Mouse (Mus musculus) lung, embryonic 14.5 days (tissue): ENCODE results near the gene Rabepk. TPM values are rescaled to one million over a fixed set of nuclear protein-coding genes. Genes with fewer than 3 reads are reported as not detected.

Experiments
- ATAC-seq: fragments of 200-750 bp; cut with Nextera tagmentation; 2 replicates; pipeline ENCODE4 v1.8.0; 2017; ENCODE audit warnings: mild to moderate bottlenecking, moderate TSS enrichment, moderate library complexity; ENCODE audit not compliant: insufficient read depth
- DNase-seq: peaks from one replicate; pipeline ENCODE4 v3.0.0-alpha.2; 2015
- H3K27ac ChIP-seq: fragments of 300-500 bp; sonication (generic); 2 replicates; pipeline ENCODE4 v1.5.1; 2014; ENCODE audit warnings: low read depth, mild to moderate bottlenecking, moderate library complexity
- H3K27me3 ChIP-seq: fragments of 300-500 bp; sonication (generic); 2 replicates; pipeline ENCODE4 v1.6.1; 2014; ENCODE audit warnings: low read length, control low read depth; ENCODE audit not compliant: insufficient read depth
- H3K36me3 ChIP-seq: fragments of 300-500 bp; sonication (generic); 2 replicates; pipeline ENCODE4 v1.6.1; 2014; ENCODE audit warnings: control low read depth; ENCODE audit not compliant: insufficient read depth
- H3K4me1 ChIP-seq: fragments of 300-500 bp; sonication (generic); 2 replicates; pipeline ENCODE4 v1.6.1; 2014; ENCODE audit warnings: antibody characterized with exemption, control low read depth; ENCODE audit not compliant: insufficient read depth
- H3K4me2 ChIP-seq: fragments of 300-500 bp; sonication (generic); 2 replicates; pipeline ENCODE4 v1.6.1; 2014; ENCODE audit warnings: mild to moderate bottlenecking
- H3K4me3 ChIP-seq: fragments of 300-500 bp; sonication (generic); 2 replicates; pipeline ENCODE4 v1.5.1; 2014; ENCODE audit warnings: low read depth, low read length
- H3K9ac ChIP-seq: fragments of 300-500 bp; sonication (generic); 2 replicates; pipeline ENCODE4 v1.6.1; 2014
- H3K9me3 ChIP-seq: fragments of 300-500 bp; sonication (generic); 2 replicates; pipeline ENCODE4 v1.6.1; 2016; ENCODE audit warnings: low read depth, low read length, control low read depth
- CTCF ChIP-seq: IDR thresholded peaks from 2 replicates; pipeline ENCODE4 v1.5.1; 2016; ENCODE audit warnings: antibody characterized with exemption, low read depth
- WGBS: fragments of 180-500 bp; shearing (Covaris S2); extraction: QIAGEN DNeasy Blood & Tissue Kit; methylation state at CpG from one replicate; pipeline ENCODE4 v1.1.7; 2014; 5-methylcytosine and 5-hydroxymethylcytosine counted together
- polyA plus RNA-seq: library from polyadenylated mRNA; unstranded; fragments of >200 nt; fragmentation: Nextera tagmentation; extraction: Ambion mirVana; gene quantifications from 2 replicates; pipeline ENCODE4 v1.2.1, GENCODE M21; 2014

Rabepk gene
- polyA plus RNA-seq, 1 experiment from 2014 or later = 45.0 TPM

DNA sequence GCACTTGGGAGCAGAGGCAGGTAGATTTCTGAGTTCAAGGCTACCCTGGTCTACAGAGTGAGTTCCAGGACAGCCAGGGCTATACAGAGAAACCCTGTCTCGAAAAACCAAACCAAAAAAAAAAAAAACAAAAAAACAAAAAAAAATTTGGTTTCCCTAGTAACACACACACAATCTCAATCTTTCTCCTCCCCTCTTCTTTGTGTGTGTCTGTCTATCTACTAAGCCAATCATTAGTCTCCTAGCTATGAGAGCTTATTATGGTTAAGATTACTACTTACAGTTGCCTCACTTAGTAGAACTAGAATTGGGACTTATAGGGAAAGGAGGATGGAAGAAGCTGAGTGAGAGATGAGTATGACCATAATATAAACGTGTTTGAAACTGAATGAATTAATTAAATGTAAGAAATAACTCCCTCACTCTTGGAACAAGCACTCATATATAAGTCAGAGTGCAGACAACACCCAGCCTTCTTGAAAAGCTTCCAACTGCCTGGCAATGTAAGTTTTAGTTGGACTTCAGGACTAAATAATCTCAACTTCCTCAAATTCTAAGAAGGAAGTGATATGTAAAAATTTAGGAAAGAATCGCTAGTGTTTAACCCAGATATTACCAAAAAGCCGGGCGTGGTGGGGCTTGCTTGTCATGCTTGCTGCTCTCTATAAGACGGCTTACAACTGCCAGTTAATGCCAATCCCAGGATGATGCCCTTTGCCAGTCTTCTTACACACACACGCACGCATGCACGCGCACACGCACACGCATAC lies 58.1 kb downstream of the Rabepk start:
- H3K4me2 ChIP-seq = no peak overlapping the region
- no peak for TF ChIP-seq CTCF
- WGBS = 89% methylated on average over 12 of the region's 12 CpGs
- no peaks in the 10 kb centered on the region for H3K9me3 ChIP-seq
- H3K36me3 ChIP-seq = 0 out of 2 replicates have a peak, but pooled peaks cover 11% of the 10 kb centered on the region
- ATAC-seq (no peak), DNase-seq (no peak)
- no peak overlapping the region for H3K9ac ChIP-seq
- H3K27ac ChIP-seq = no peak overlapping the region
- no peaks in the 10 kb centered on the region for H3K27me3 ChIP-seq
- no peaks in the 10 kb centered on the region for H3K4me1 ChIP-seq
- H3K4me3 ChIP-seq = no peak overlapping the region

DNA sequence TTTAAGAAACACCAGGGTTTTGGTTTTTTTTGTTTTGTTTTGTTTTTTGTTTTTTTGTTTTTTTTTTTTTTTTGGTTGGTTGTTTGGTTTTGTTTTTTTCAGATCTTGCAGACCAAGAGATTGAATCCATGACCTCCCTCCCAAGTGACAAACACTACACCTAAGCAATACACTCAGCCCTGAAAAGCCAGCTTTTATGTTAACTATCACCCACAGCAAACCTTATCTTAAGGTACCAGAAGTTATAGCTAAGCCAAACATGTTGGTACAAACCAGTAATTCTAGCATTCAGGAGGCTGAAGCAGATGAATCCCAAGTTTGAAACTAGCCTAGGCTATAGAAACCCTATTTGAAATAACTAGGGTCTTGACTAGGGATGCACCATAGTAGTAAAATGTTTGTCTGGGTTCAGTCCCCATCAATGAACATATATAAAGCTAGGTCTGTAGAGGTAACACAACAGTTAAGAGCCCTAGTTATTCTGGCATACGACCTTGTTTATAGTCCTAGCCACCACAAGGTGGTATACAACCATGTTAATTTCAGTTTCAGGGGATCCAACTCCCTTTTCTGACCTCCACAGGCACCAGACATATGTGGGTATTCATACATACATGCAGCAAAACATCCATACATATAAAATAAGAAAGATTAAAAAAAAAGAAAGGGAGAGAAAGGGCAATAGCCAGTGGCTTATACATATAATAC lies 59.9 kb downstream of the Rabepk start:
- Histone ChIP-seq H3K27me3 (no peaks in the 10 kb centered on the region), H3K4me2 (no peak overlapping the region), H3K9ac (no peak overlapping the region), H3K36me3 (0 out of 2 replicates have a peak, but pooled peaks cover 7% of the 10 kb centered on the region), H3K4me1 (no peaks in the 10 kb centered on the region), H3K4me3 (no peak overlapping the region), H3K27ac (no peak overlapping the region; the same call in 1 of the 2 replicates), H3K9me3 (no peaks in the 10 kb centered on the region)
- no peak for DNase-seq
- TF ChIP-seq CTCF = no peak
- no peak for ATAC-seq
- WGBS = 79% methylated on average over 1 of the region's 1 CpGs

DNA sequence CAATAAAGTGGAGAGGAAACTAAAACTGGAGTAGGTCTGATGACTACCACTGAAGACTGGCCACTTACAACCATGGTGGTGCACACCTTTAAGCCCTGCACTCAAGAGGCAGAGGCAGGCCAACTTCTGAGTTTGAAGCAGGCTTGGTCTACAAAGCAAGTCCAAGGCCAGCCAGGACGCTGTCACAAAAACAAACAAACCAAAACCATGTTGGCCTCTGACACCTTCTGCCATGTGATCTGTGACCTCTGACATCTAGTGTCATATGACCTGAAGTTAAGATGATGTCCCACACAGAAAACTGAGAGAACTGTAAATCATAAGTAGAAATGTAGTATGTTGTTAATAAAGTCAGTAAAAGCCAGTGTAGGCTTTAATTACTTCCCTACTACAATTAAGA lies 61.8 kb downstream of the Rabepk start:
- Histone ChIP-seq H3K36me3 (0 out of 2 replicates have a peak, but pooled peaks cover 4% of the 10 kb centered on the region), H3K27ac (no peak overlapping the region), H3K9ac (no peak overlapping the region), H3K9me3 (no peaks in the 10 kb centered on the region), H3K4me2 (no peak overlapping the region), H3K27me3 (no peaks in the 10 kb centered on the region), H3K4me3 (no peak overlapping the region), H3K4me1 (no peaks in the 10 kb centered on the region)
- no peak for TF ChIP-seq CTCF
- no peak for ATAC-seq
- no peak for DNase-seq
- WGBS = 32% methylated on average over 1 of the region's 1 CpGs

DNA sequence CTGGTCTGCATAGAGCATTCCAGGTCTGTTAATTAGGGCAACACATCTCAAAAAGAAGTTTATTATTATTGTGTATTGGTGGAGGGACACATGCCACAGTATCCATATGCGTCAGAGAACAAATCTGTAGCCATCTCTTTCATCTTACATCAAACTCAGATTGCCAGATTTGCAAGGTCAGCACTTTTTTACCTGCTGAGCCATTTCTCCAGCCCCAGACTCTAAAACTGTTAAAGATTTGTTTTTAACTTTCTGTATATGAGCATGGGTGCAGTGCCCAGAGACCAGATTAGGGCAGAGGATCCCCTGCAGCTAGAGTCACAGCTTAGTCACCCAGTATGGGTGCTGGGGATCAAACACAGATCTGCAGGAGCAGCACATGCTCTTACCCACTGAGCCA lies 63.1 kb downstream of the Rabepk start:
- no peak overlapping the region for H3K4me3 ChIP-seq

More for the DNA sequence above, 63.1 kb downstream of the Rabepk start:
- no peak for DNase-seq
- no peak for TF ChIP-seq CTCF
- Histone ChIP-seq H3K27ac (no peak overlapping the region), H3K9ac (no peak overlapping the region), H3K4me1 (no peaks in the 10 kb centered on the region), H3K9me3 (no peaks in the 10 kb centered on the region), H3K27me3 (no peaks in the 10 kb centered on the region), H3K36me3 (no peaks in the 10 kb centered on the region), H3K4me2 (no peak overlapping the region)
- 97% methylated on average over 1 of the region's 1 CpGs for WGBS
- ATAC-seq = no peak

Other genes starting within 250 kb of the Rabepk start
- gene Gapvd1, start 44.7 kb downstream of the Rabepk start, polyA plus RNA-seq = 84.4 and 91.7 TPM in 2 replicates
- 981 and 1,088 TPM in 2 replicates for gene Hspa5, start 27.9 kb downstream of the Rabepk start, polyA plus RNA-seq
- 73.8 and 77.5 TPM in 2 replicates for gene Fbxw2, start 26.4 kb upstream of the Rabepk start, polyA plus RNA-seq
- not detected in 2 replicates for gene Gm34653, start 33.1 kb upstream of the Rabepk start, polyA plus RNA-seq
- gene Cutal, start 74.5 kb upstream of the Rabepk start, polyA plus RNA-seq = 0.57 and 0.64 TPM in 2 replicates
- 117 and 121 TPM in 2 replicates for gene Psmd5, start 75.1 kb upstream of the Rabepk start, polyA plus RNA-seq
- 3.3 and 4.9 TPM in 2 replicates for gene Phf19, start 114.1 kb upstream of the Rabepk start, polyA plus RNA-seq
- gene Traf1, start 161.9 kb upstream of the Rabepk start, polyA plus RNA-seq = 0.79 and 1.4 TPM in 2 replicates